ENCODE assay signal across 8 mouse cellular contexts in the genomic region with DNA sequence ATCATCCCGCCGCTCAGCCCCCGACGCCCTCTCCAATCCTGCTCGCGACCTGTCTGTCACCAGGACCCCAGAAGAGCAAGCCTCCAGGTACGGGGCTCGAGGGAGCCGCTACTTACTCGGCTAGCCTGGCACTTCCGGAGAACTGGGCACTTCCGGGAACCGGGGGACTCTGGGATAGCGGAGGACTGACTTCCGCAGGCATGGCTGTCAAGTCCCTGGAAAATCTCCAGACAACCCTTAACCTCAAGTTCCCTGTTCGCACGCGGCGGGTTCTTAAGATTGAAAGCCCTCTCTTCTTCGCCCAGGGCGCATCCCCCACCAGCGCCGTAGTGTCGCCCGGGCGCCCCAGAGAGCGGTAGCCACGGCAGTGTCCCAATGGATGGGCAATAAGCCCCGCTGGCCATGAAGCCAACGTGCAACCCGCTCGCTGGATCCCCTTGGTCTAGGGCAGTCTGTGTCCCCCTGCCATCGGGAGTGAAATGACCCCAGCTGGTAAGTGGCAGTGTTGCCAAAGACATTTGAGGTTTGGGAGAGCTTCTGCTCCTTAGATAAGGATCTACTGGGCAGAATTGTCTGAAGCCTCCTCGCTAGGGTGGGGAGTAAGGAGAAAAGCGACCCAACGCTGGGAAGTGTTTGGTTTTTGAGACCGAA. TPM values are rescaled to one million over a fixed set of nuclear protein-coding genes. Genes with fewer than 3 reads are reported as not detected.
A peak's percentile ranks its signal among the peaks of the same experiment; 100 is the strongest.
DNase-seq lines count a peak whose midpoint lies in the region; ATAC-seq and TF ChIP-seq lines count a peak whose summit lies in the region.

A gene (minus strand): TSS at position 153 of the 651 bp plus-strand sequence.
A gene (plus strand): TSS at position 177 of the 651 bp plus-strand sequence.

- no peaks in the 10 kb centered on the region for H3K9me3 ChIP-seq in ES-E14 (ENCODE audit: control insufficient read depth, insufficient read depth, low read depth, low read length)
- no peaks in the 10 kb centered on the region for H3K9me3 ChIP-seq in forebrain, embryonic 16.5 days (ENCODE audit: control insufficient read depth, low read length)
- H3K9me3 ChIP-seq in neural tube, embryonic 14.5 days (ENCODE audit: control insufficient read depth, low read length): no peaks in the 10 kb centered on the region

- H3K9ac ChIP-seq in ES-E14 (ENCODE audit: insufficient read depth, low read depth, low read length, poor library complexity, severe bottlenecking): peak within 1 kb of the TSS; percentile 76
- H3K9ac ChIP-seq in forebrain, embryonic 16.5 days (replicated peaks; ENCODE audit: low read depth, low read length): peak within 1 kb of the TSS; percentile 72
- H3K9ac ChIP-seq in neural tube, embryonic 14.5 days (replicated peaks; ENCODE audit: low read depth, low read length): peak within 1 kb of the TSS; percentile 54

- 0 out of 4 replicates have a peak, but pooled peaks cover 0 to 2% of the 10 kb centered on the region in 2 experiments for H3K4me1 ChIP-seq in ES-E14 (ENCODE audit: control insufficient read depth in 2 of 2, insufficient read depth in 2 of 2, low read length in 2 of 2, poor library complexity in 1 of 2)
- peaks cover 11% of the 10 kb centered on the region for H3K4me1 ChIP-seq in forebrain, embryonic 16.5 days (replicated peaks; ENCODE audit: control insufficient read depth, insufficient read depth, low read length)
- peaks cover 7% of the 10 kb centered on the region; the same call in 1 of the 2 replicates for H3K4me1 ChIP-seq in neural tube, embryonic 14.5 days (ENCODE audit: control insufficient read depth, insufficient read depth, low read length)
- peaks cover 7% of the 10 kb centered on the region for H3K4me1 ChIP-seq in testis, adult 2 months (ENCODE audit: control insufficient read depth, insufficient read depth, low read length)

- peak; percentile 48 for DNase-seq in ES-E14 (ENCODE audit: low read depth, low spot score)
- DNase-seq in cerebellum, adult 11-12 months: peak; percentile 87
- peak; percentile 77 for DNase-seq in heart, postnatal 25 days (ENCODE audit: low spot score)
- peak; percentile 88 to 93 for DNase-seq in layer of hippocampus, adult 18-20 months (ENCODE audit: low spot score in 2 of 2)
- peak; percentile 90 to 93 for DNase-seq in lung, adult 18-20 months

- TF ChIP-seq POLR2A in testis, adult 2 months (IDR thresholded peaks at IDR 0.05; ENCODE audit: control insufficient read depth, low read depth, low read length): peak; percentile 54; the same call in 1 of the 2 replicates

- intact Hi-C loops in heart, postnatal 25 days (cut with DNase I): loop anchor here (2.0 to 5.0 kb wide), 3 partner anchors 23 to 228 kb away; a partner anchor contains a TSS

- in situ Hi-C loops in ES-E14 (cut with MboI; ENCODE audit: low sequenced_read_pairs in 2 of 2, unreplicated experiment in 2 of 2): loop anchor here in 1 of 2 experiments (10.0 kb wide), 1 partner anchor 95 kb away; no protein-coding TSS in a partner anchor

- H3K27ac ChIP-seq in ES-E14 (ENCODE audit: insufficient read depth, low read depth, low read length, poor library complexity, severe bottlenecking): no peak within 1 kb of the TSS
- peak within 1 kb of the TSS; percentile 48 for H3K27ac ChIP-seq in forebrain, embryonic 16.5 days (ENCODE audit: low read length)
- peak within 1 kb of the TSS; percentile 69 for H3K27ac ChIP-seq in neural tube, embryonic 14.5 days (ENCODE audit: low read depth, low read length)
- peak within 1 kb of the TSS; percentile 86 for H3K27ac ChIP-seq in testis, adult 2 months (ENCODE audit: control insufficient read depth, insufficient read depth, low read depth, low read length)

- no peaks in the 10 kb centered on the region; the same call in 1 of the 2 replicates for H3K36me3 ChIP-seq in ES-E14 (ENCODE audit: control insufficient read depth, insufficient read depth, low read length, poor library complexity, severe bottlenecking)
- H3K36me3 ChIP-seq in forebrain, embryonic 16.5 days (ENCODE audit: control insufficient read depth, insufficient read depth): no peaks in the 10 kb centered on the region
- H3K36me3 ChIP-seq in neural tube, embryonic 14.5 days (ENCODE audit: control insufficient read depth, insufficient read depth, low read length): peaks cover 3% of the 10 kb centered on the region; the same call in 1 of the 2 replicates
- no peaks in the 10 kb centered on the region for H3K36me3 ChIP-seq in testis, adult 2 months (ENCODE audit: control insufficient read depth, insufficient read depth, low read length)

- under 1% methylated on average over 37 of the region's 37 CpGs for WGBS in forebrain, embryonic 16.5 days
- WGBS in neural tube, embryonic 14.5 days: under 1% methylated on average over 37 of the region's 37 CpGs

- H3K4me3 ChIP-seq in ES-E14 (ENCODE audit: insufficient read depth in 1 of 2, low read depth in 1 of 2, low read length in 2 of 2, poor library complexity in 1 of 2, severe bottlenecking in 1 of 2): peak within 1 kb of the TSS; percentile 83 to 97
- H3K4me3 ChIP-seq in forebrain, embryonic 16.5 days (replicated peaks; ENCODE audit: low read length): peak within 1 kb of the TSS; percentile 76
- peak within 1 kb of the TSS; percentile 88 for H3K4me3 ChIP-seq in neural tube, embryonic 14.5 days (ENCODE audit: low read depth, low read length)
- H3K4me3 ChIP-seq in testis, adult 2 months (ENCODE audit: control insufficient read depth, low read depth, low read length): peak within 1 kb of the TSS; percentile 100

- no peaks in the 10 kb centered on the region for H3K27me3 ChIP-seq in forebrain, embryonic 16.5 days (replicated peaks; ENCODE audit: control insufficient read depth, insufficient read depth, low read length)
- H3K27me3 ChIP-seq in neural tube, embryonic 14.5 days (ENCODE audit: control insufficient read depth, insufficient read depth, low read length): no peaks in the 10 kb centered on the region
- H3K27me3 ChIP-seq in testis, adult 2 months (ENCODE audit: control insufficient read depth, insufficient read depth, low read length): no peaks in the 10 kb centered on the region

- peak within 1 kb of the TSS; percentile 83 for H3K4me2 ChIP-seq in forebrain, embryonic 16.5 days (ENCODE audit: low read length)
- H3K4me2 ChIP-seq in neural tube, embryonic 14.5 days (ENCODE audit: low read depth, low read length): peak within 1 kb of the TSS; percentile 65

- ATAC-seq in forebrain, embryonic 16.5 days: peak; percentile 96
- ATAC-seq in neural tube, embryonic 14.5 days (ENCODE audit: low read depth): peak; percentile 92

- TF ChIP-seq CTCF in testis, adult 2 months (IDR thresholded peaks at IDR 0.05; ENCODE audit: control insufficient read depth, insufficient read depth, insufficient replicate concordance, low read depth, low read length): no peak

TF ChIP-seq in ES-E14, 5 proteins besides CTCF, POLR2A, EP300 and RAD21:
- TF ChIP-seq ZC3H11A (IDR thresholded peaks at IDR 0.05; ENCODE audit: borderline replicate concordance, low read depth, low read length) (no peak), HCFC1 (IDR thresholded peaks at IDR 0.05; ENCODE audit: borderline replicate concordance, insufficient read depth, low read length) (0 out of 2 replicates have a peak, but pooled peaks have one; percentile 32)
TF ChIP-seq in ES-E14: peak in this region for 1.

RNA-seq across cellular contexts. Expression of the first gene that starts in this region (rescaled TPM):
- 12.6 and 20.3 TPM in 2 replicates for total RNA-seq in ES-E14 (2012; rRNA removed)
- 67.7 and 70.6 TPM in 2 replicates for polyA plus RNA-seq in forebrain, embryonic 16.5 days (2015; fragmentation: Nextera tagmentation; extraction: Ambion mirVana)
- 10 to 100 TPM; 26.1 to 30.3 TPM for total RNA-seq in heart, postnatal 25 days (2021)
- 100 to 1,000 TPM; 100 to 106 TPM for total RNA-seq in layer of hippocampus, adult 18-20 months (2021)
- polyA plus RNA-seq in neural tube, embryonic 14.5 days (2014; fragmentation: Nextera tagmentation; extraction: Ambion mirVana): 71.0 and 72.8 TPM in 2 replicates
- 11.5 and 11.7 TPM in 2 replicates for polyA plus RNA-seq in testis, adult 2 months (2012; rRNA removed)

RNA-seq across cellular contexts. Expression of the second gene that starts in this region (rescaled TPM):
- 10.6 and 11.3 TPM in 2 replicates for total RNA-seq in ES-E14 (2012; rRNA removed)
- 22.3 and 25.6 TPM in 2 replicates for polyA plus RNA-seq in forebrain, embryonic 16.5 days (2015; fragmentation: Nextera tagmentation; extraction: Ambion mirVana)
- total RNA-seq in heart, postnatal 25 days (2021): 1 to 10 TPM; 4.1 TPM
- total RNA-seq in layer of hippocampus, adult 18-20 months (2021): 10 to 100 TPM; 16.6 to 18.5 TPM
- polyA plus RNA-seq in neural tube, embryonic 14.5 days (2014; fragmentation: Nextera tagmentation; extraction: Ambion mirVana): 28.8 and 30.2 TPM in 2 replicates
- 2.4 and 3.2 TPM in 2 replicates for polyA plus RNA-seq in testis, adult 2 months (2012; rRNA removed)
